Mouse (Mus musculus) neutrophil, adult 5-6 weeks (primary cell): ENCODE results near the gene Slc34a1. TPM values are rescaled to one million over a fixed set of nuclear protein-coding genes. Genes with fewer than 3 reads are reported as not detected.
"Not testable (repeated sequence)": the region's sequence is repeated elsewhere in the genome, so short reads cannot be mapped to it uniquely, and the experiment has no call there.

Experiments
- ATAC-seq: fragments of 151-379, 151-347 bp; 2 replicates; pipeline ENCODE4 v1.8.0; 2017; ENCODE audit warnings: mild to moderate bottlenecking, moderate TSS enrichment; ENCODE audit not compliant: insufficient number of reproducible peaks, poor library complexity, low FRiP score, severe bottlenecking; ENCODE audit errors: extremely low read depth
- total RNA-seq: library from RNA; stranded (forward); fragments of 200-1000 nt; gene quantifications from 2 replicates; pipeline ENCODE4 v1.2.3, GENCODE M21; 2017

Gene Slc34a1
- total RNA-seq, 1 experiment from 2014 or later = 0.35 TPM

GRCm38 (mm10) chr13:55430566-55430965, 32.6 kb downstream of the Slc34a1 start:
- ATAC-seq = no peak

GRCm38 (mm10) chr13:55431889-55432685, 34.1 kb downstream of the Slc34a1 start:
- ATAC-seq = peak; percentile 70

GRCm38 (mm10) chr13:55437111-55437629, 39.2 kb downstream of the Slc34a1 start:
- not testable (repeated sequence) for ATAC-seq

- ATAC-seq = 0 out of 2 replicates have a peak, but pooled peaks have one; percentile 2
Observed at GRCm38 (mm10) chr13:55443799-55444285, 45.9 kb downstream of the Slc34a1 start.

- ATAC-seq = peak; percentile 24
Observed at GRCm38 (mm10) chr13:55444286-55444936, 46.4 kb downstream of the Slc34a1 start.

GRCm38 (mm10) chr13:55444937-55445315, 46.9 kb downstream of the Slc34a1 start, which contains the start of gene Grk6:
Gene Grk6 (plus strand): TSS chr13:55445072.
- peak; percentile 75 for ATAC-seq

- ATAC-seq = no peak
Observed at GRCm38 (mm10) chr13:55445361-55446091, 47.5 kb downstream of the Slc34a1 start.

GRCm38 (mm10) chr13:55446483-55447105, 48.6 kb downstream of the Slc34a1 start:
- no peak for ATAC-seq

- ATAC-seq = peak; percentile 49
Observed at GRCm38 (mm10) chr13:55447543-55447943, 49.6 kb downstream of the Slc34a1 start.

GRCm38 (mm10) chr13:55448131-55448530, 50.1 kb downstream of the Slc34a1 start:
- no peak for ATAC-seq

- no peak for ATAC-seq
Observed at GRCm38 (mm10) chr13:55449205-55449604, 51.2 kb downstream of the Slc34a1 start.

GRCm38 (mm10) chr13:55449679-55450441, 51.9 kb downstream of the Slc34a1 start:
- peak; percentile 17; the same call in 1 of the 2 replicates for ATAC-seq

GRCm38 (mm10) chr13:55450511-55450980, 52.6 kb downstream of the Slc34a1 start:
- ATAC-seq = no peak

- no peak for ATAC-seq
Observed at GRCm38 (mm10) chr13:55451296-55451695, 53.3 kb downstream of the Slc34a1 start.

- ATAC-seq = no peak
Observed at GRCm38 (mm10) chr13:55451785-55452549, 54.0 kb downstream of the Slc34a1 start.

GRCm38 (mm10) chr13:55462965-55463364, 65.0 kb downstream of the Slc34a1 start:
- ATAC-seq = no peak

GRCm38 (mm10) chr13:55463399-55464026, 65.5 kb downstream of the Slc34a1 start:
- ATAC-seq = no peak
